Mouse (Mus musculus) ES-E14 (cell line): Measurements from ENCODE around the gene Pik3ip1.

Experiments
- HCFC1 ChIP-seq: IDR thresholded peaks from 2 replicates; pipeline ENCODE4 v1.6.1; 2012; ENCODE audit warnings: low read length, inconsistent platforms, borderline replicate concordance; ENCODE audit not compliant: insufficient read depth
- MAFK ChIP-seq: IDR thresholded peaks from 2 replicates; pipeline ENCODE4 v1.6.1; 2014; ENCODE audit warnings: mild to moderate bottlenecking, low read depth, low read length, inconsistent platforms; ENCODE audit not compliant: insufficient read depth
- ZC3H11A ChIP-seq: IDR thresholded peaks from 2 replicates; pipeline ENCODE4 v1.6.1; 2012; ENCODE audit warnings: low read depth, mild to moderate bottlenecking, inconsistent platforms, low read length, borderline replicate concordance

GRCm38 (mm10) chr11:3369449-3369848 lies 39.2 kb downstream of the Pik3ip1 start:
- TF ChIP-seq ZC3H11A (no peak), HCFC1 (no peak), MAFK (no peak)
